Mouse (Mus musculus): ENCODE measurements around the gene Dnmt3a. TPM values are rescaled to one million over a fixed set of nuclear protein-coding genes. Genes with fewer than 3 reads are reported as not detected.
"Not testable (repeated sequence)": the region's sequence is repeated elsewhere in the genome, so short reads cannot be mapped to it uniquely, and the experiment has no call there.

Gene Dnmt3a
- total RNA-seq, 2 experiments from 2014 or later = 99.8 to 116 TPM

- no peak overlapping the region for H3K27ac ChIP-seq
- intact Hi-C loops (cut with DNase I) = no loop called here
- H3K4me3 ChIP-seq = no peak overlapping the region
- TF ChIP-seq CTCF (IDR thresholded peaks at IDR 0.05) = no peak
- no peak for DNase-seq (ENCODE audit: extremely low spot score in 1 of 2, low spot score in 2 of 2)
These were observed 100.5 kb downstream of the Dnmt3a start for GRCm38 (mm10) chr12:3906308-3906707.

- no peak for TF ChIP-seq CTCF (IDR thresholded peaks at IDR 0.05)
- intact Hi-C loops (cut with DNase I) = no loop called here
- no peak overlapping the region for H3K27ac ChIP-seq
These were observed 101.2 kb downstream of the Dnmt3a start for GRCm38 (mm10) chr12:3907008-3907407.

GRCm38 (mm10) chr12:3907418-3907817 is 101.6 kb downstream of the Dnmt3a start:
- no peak for DNase-seq (ENCODE audit: extremely low spot score in 1 of 2, low spot score in 2 of 2)
- TF ChIP-seq CTCF (IDR thresholded peaks at IDR 0.05) = no peak
- intact Hi-C loops (cut with DNase I) = no loop called here
- Histone ChIP-seq H3K27ac (no peak overlapping the region), H3K4me3 (no peak overlapping the region)

More at GRCm38 (mm10) chr12:3907008-3907407, 101.2 kb downstream of the Dnmt3a start:
- H3K4me3 ChIP-seq = no peak overlapping the region
- DNase-seq (ENCODE audit: extremely low spot score in 1 of 2, low spot score in 2 of 2) = no peak

- intact Hi-C loops (cut with DNase I) = no loop called here
These were observed 104.8 kb downstream of the Dnmt3a start for GRCm38 (mm10) chr12:3910466-3911093.

GRCm38 (mm10) chr12:3911831-3912348 is 106.1 kb downstream of the Dnmt3a start:
- intact Hi-C loops (cut with DNase I) = no loop called here
- no peak for DNase-seq (ENCODE audit: extremely low spot score in 1 of 2, low spot score in 2 of 2)
- no peak overlapping the region for H3K27ac ChIP-seq
- no peak overlapping the region for H3K4me3 ChIP-seq
- no peak for TF ChIP-seq CTCF (IDR thresholded peaks at IDR 0.05)

More at GRCm38 (mm10) chr12:3910466-3911093, 104.8 kb downstream of the Dnmt3a start:
- no peak overlapping the region for H3K4me3 ChIP-seq
- TF ChIP-seq CTCF (IDR thresholded peaks at IDR 0.05) = no peak
- no peak overlapping the region for H3K27ac ChIP-seq
- no peak for DNase-seq (ENCODE audit: extremely low spot score in 1 of 2, low spot score in 2 of 2)

DNA sequence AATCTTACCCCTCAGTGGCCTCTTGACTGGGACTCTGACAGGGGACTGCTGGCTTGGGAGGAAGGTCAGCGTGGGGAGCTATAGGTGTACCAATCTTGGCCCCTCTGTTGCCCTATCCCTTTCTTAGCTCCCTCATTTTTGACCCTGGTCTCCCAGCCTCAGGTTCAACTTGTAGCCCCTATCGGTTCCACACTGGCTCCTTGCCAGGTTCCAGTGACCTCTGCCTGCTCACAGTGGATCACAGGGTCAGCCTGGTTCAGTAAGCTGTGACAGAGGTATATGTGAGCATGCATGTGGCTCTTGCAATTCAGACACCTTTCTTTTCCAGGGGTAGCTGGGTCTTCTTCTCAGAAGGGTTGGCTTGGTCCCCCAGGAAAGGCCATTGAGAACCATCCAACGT is 110.0 kb downstream of the Dnmt3a start:
- no peak overlapping the region for H3K4me3 ChIP-seq
- TF ChIP-seq CTCF (IDR thresholded peaks at IDR 0.05) = no peak
- intact Hi-C loops (cut with DNase I) = no loop called here
- no peak for DNase-seq (ENCODE audit: extremely low spot score in 1 of 2, low spot score in 2 of 2)
- H3K27ac ChIP-seq = no peak overlapping the region

DNA sequence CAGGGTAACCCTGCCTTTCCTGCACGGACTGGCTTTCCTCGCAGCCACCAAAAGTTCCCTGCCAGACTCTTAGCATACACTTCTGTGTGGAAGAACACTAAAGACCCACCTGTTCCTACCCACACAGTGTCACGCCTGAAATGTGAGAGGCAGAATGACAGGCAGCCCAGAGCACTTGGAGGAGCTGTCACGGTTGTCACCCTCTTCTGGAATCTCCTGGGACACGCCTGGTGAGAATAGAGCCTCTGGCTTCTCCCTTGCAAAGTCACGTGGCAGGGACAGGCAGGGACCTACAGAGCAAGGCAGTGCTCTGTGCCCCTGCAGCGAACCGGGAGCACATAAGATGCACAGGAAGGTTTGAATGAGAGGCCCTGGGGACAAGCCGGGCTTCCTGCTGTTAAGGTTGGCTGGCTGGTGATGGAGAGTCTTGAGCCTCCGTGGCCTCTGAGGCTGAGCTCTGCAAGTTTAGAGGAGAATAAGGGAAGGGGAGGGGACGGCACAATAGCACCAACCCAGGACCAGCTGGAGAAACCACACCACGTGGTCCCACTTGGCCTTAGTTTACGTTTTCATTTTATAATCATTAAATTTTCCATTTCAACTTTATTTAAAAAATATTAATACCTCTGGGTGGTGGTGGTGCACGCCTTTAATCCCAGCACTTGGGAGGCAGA is 112.0 kb downstream of the Dnmt3a start:
- Histone ChIP-seq H3K4me3 (no peak overlapping the region), H3K27ac (no peak overlapping the region)
- TF ChIP-seq CTCF (IDR thresholded peaks at IDR 0.05) = no peak
- intact Hi-C loops (cut with DNase I) = no loop called here
- no peak for DNase-seq (ENCODE audit: extremely low spot score in 1 of 2, low spot score in 2 of 2)

DNA sequence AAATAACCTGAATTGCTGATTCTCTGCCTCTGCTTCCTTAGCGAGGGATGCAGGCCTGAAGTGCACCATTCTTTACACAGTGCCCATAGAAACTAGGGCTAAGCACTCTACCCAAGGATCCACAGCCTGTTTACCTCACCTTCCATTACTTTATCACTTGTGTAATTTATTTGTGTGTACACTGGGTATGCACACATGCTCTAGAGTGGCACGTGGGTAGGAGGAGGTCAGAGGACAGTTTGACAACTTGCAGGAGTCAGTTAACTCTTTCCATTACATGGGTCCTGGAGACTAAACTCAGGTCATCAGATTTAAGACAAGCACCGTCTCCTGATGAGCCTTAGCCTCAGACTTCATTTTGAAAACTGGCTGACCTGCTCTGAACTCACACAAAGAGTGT is 112.8 kb downstream of the Dnmt3a start:
- TF ChIP-seq CTCF (IDR thresholded peaks at IDR 0.05) = no peak
- intact Hi-C loops (cut with DNase I) = no loop called here
- no peak overlapping the region for H3K4me3 ChIP-seq
- H3K27ac ChIP-seq = no peak overlapping the region
- DNase-seq (ENCODE audit: extremely low spot score in 1 of 2, low spot score in 2 of 2) = no peak

DNA sequence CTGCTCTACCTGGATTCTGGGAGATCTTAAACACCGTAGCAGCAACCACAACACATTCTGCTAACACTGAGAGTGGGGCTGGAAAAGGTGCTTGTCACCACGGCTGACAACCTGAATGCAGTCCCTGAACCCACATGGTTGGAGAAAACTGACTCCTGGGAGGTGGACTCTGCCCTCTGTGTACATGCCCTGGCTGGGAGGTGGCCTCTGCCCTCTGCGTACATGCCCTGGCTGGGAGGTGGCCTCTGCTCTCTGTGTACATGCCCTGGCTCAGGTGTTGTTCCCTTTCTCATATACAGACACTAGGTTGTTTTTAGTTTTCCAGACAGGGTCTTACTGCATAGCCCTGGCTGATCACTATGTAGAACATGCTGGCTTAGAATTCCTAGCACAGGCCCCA is 113.6 kb downstream of the Dnmt3a start:
- intact Hi-C loops (cut with DNase I) = no loop called here
- H3K27ac ChIP-seq = no peak overlapping the region
- no peak for DNase-seq (ENCODE audit: extremely low spot score in 1 of 2, low spot score in 2 of 2)
- TF ChIP-seq CTCF (IDR thresholded peaks at IDR 0.05) = no peak
- no peak overlapping the region for H3K4me3 ChIP-seq

DNA sequence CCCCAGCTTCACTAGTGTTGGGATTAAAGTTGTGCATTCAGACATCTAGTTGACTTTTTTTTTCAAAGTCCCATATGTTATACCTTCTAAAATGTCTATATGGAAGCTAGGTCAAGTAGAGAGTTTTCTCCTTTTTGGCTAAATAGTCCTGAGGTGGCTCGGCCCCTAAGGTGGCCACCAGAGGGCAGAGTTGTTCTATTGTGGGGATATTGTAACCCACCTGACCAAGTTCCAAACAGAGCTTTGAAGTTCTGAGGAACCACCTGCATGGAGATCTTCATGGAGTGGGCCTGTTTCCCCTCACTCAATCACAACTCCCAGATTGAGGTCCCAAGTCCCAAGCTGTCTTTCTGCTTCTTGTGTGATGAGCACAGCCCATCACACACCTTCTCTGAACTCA is 120.3 kb downstream of the Dnmt3a start:
- H3K4me3 ChIP-seq = no peak overlapping the region
- intact Hi-C loops (cut with DNase I) = loop anchor here (1.0 to 5.0 kb wide), 2 partner anchors 155 to 281 kb away; no protein-coding TSS in a partner anchor
- peak; percentile 93 for TF ChIP-seq CTCF (IDR thresholded peaks at IDR 0.05)
- H3K27ac ChIP-seq = no peak overlapping the region
- peak; percentile 66 to 71 for DNase-seq (ENCODE audit: extremely low spot score in 1 of 2, low spot score in 2 of 2)

DNA sequence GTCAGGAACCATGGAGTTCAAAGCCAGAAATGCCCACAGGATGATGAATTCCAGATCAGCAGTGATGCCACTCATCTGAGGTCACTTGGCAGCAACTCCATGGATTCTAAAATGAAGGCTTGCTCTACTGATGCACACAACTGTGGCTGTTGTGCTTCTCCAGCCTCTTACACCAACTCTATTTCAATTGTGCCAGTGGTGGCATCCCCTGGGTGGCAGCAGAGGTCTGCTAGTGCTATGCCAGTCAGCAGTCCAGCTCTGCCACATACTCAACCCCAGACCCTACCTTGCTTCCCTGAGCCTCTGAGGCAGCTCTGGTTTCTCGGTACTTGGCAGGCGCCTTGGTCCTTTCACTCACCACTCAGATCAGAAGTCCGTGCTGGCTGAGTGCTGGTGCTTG is 123.0 kb downstream of the Dnmt3a start:
- TF ChIP-seq CTCF (IDR thresholded peaks at IDR 0.05) = peak; percentile 62
- Histone ChIP-seq H3K27ac (no peak overlapping the region), H3K4me3 (no peak overlapping the region)
- intact Hi-C loops (cut with DNase I) = loop anchor here (5.0 kb wide), 1 partner anchor 278 kb away; no protein-coding TSS in a partner anchor
- DNase-seq (ENCODE audit: extremely low spot score in 1 of 2, low spot score in 2 of 2) = peak; percentile 38 to 42

DNA sequence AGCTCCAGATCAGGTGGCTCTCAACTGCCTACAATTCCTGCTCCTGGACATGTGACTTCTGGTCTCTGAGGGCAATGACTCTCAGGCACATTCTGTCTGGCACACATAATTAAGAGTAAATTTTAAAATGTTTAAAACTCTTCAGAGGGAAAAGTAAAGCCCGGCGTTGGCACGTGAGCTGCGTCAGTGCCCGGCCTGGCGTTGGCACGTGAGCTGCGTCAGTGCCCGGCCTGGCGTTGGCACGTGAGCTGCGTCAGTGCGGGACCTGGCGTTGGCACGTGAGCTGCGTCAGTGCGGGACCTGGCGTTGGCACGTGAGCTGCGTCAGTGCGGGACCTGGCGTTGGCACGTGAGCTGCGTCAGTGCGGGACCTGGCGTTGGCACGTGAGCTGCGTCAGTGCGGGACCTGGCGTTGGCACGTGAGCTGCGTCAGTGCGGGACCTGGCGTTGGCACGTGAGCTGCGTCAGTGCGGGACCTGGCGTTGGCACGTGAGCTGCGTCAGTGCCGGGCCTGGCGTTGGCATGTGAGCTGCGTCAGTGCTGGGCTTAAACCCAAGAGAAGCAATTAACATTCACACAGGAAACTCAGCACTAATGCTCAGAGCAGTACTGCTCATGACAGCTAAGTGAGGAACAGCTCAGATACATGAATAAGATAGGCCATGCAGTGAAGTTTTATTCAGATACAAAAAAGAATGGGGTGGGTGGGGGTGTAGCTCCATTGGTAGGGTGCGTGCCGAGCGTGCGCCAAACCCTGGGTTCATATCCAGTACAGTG is 124.5 kb downstream of the Dnmt3a start:
- intact Hi-C loops (cut with DNase I) = not testable (repeated sequence)
- Histone ChIP-seq H3K27ac (peak overlapping the region; percentile 72), H3K4me3 (0 out of 2 replicates have a peak overlapping the region, but pooled peaks have one; percentile 11)
- DNase-seq (ENCODE audit: extremely low spot score in 1 of 2, low spot score in 2 of 2) = peak; percentile 18 to 49

Measured in left cerebral cortex, adult 2 months (tissue).